Mouse (Mus musculus) ES-Bruce4 (cell line): ENCODE data around the gene D930007J09Rik. TPM values are rescaled to one million over a fixed set of nuclear protein-coding genes. Genes with fewer than 3 reads are reported as not detected.

ENCODE experiments used
- H3K27ac ChIP-seq: 2 replicates; pipeline ENCODE4 v1.5.1; 2012; ENCODE audit warnings: low read length, inconsistent platforms; ENCODE audit not compliant: insufficient read depth
- H3K27me3 ChIP-seq: 2 replicates; pipeline ENCODE4 v1.6.1; 2012; ENCODE audit warnings: mild to moderate bottlenecking, low read length, inconsistent platforms; ENCODE audit not compliant: control insufficient read depth, poor library complexity, insufficient read depth, severe bottlenecking
- H3K36me3 ChIP-seq: 2 replicates; pipeline ENCODE4 v1.6.1; 2012; ENCODE audit warnings: inconsistent platforms, mild to moderate bottlenecking, low read length, moderate library complexity; ENCODE audit not compliant: control insufficient read depth, poor library complexity, insufficient read depth, severe bottlenecking
- H3K4me1 ChIP-seq: one replicate; pipeline ENCODE4 v1.8.1; 2011; ENCODE audit warnings: low read length; ENCODE audit not compliant: control insufficient read depth, insufficient read depth
- H3K4me3 ChIP-seq: 2 replicates; pipeline ENCODE4 v1.5.1; 2011; ENCODE audit warnings: low read depth, mild to moderate bottlenecking, low read length
- H3K9ac ChIP-seq: 2 replicates; pipeline ENCODE4 v1.6.1; 2012; ENCODE audit warnings: low read depth, mild to moderate bottlenecking, inconsistent platforms; ENCODE audit not compliant: poor library complexity, severe bottlenecking
- H3K9me3 ChIP-seq: replicated peaks from 2 replicates; pipeline ENCODE4 v1.6.1; 2012; ENCODE audit warnings: mild to moderate bottlenecking, low read length, inconsistent platforms; ENCODE audit not compliant: control insufficient read depth, poor library complexity, insufficient read depth, severe bottlenecking
- CTCF ChIP-seq: IDR thresholded peaks from one replicate; pipeline ENCODE4 v1.8.1; 2011; ENCODE audit warnings: low read depth, low read length
- EP300 ChIP-seq: IDR thresholded peaks from 2 replicates; pipeline ENCODE4 v1.6.1; 2011; ENCODE audit warnings: low read depth, low read length; ENCODE audit not compliant: insufficient read depth
- POLR2A ChIP-seq: IDR thresholded peaks from one replicate; pipeline ENCODE4 v1.8.1; 2011; ENCODE audit warnings: low read length; ENCODE audit not compliant: insufficient read depth
- polyA plus RNA-seq: library from polyadenylated mRNA; stranded (reverse); fragments of >200 nt; gene quantifications from 2 replicates; pipeline ENCODE4 v1.2.4, GENCODE M21; 2011; ENCODE audit warnings: low read depth; ENCODE audit not compliant: missing spikeins, insufficient read depth, insufficient read length

The D930007J09Rik gene
- polyA plus RNA-seq, 1 experiment = not detected

- Histone ChIP-seq H3K9ac (no peak overlapping the region), H3K36me3 (no peaks in the 10 kb centered on the region), H3K4me1 (no peaks in the 10 kb centered on the region), H3K4me3 (no peak overlapping the region), H3K27me3 (no peaks in the 10 kb centered on the region), H3K27ac (no peak overlapping the region), H3K9me3 (no peaks in the 10 kb centered on the region)
- TF ChIP-seq CTCF (no peak), EP300 (no peak), POLR2A (no peak)
Observed at GRCm38 (mm10) chr13:32831505-32832273, 29.0 kb upstream of the D930007J09Rik start.

- no peaks in the 10 kb centered on the region for H3K4me1 ChIP-seq
- H3K9ac ChIP-seq = no peak overlapping the region
- H3K27ac ChIP-seq = no peak overlapping the region
- no peaks in the 10 kb centered on the region for H3K36me3 ChIP-seq
- H3K4me3 ChIP-seq = no peak overlapping the region
- TF ChIP-seq POLR2A = no peak
- TF ChIP-seq CTCF = no peak
- no peak for TF ChIP-seq EP300
- no peaks in the 10 kb centered on the region for H3K9me3 ChIP-seq
- H3K27me3 ChIP-seq = no peaks in the 10 kb centered on the region
Observed at GRCm38 (mm10) chr13:32828886-32829285, 26.2 kb upstream of the D930007J09Rik start.

GRCm38 (mm10) chr13:32827951-32828350 lies 25.3 kb upstream of the D930007J09Rik start:
- TF ChIP-seq EP300 (no peak), POLR2A (no peak), CTCF (peak; percentile 72)
- H3K27me3 ChIP-seq = no peaks in the 10 kb centered on the region
- H3K4me1 ChIP-seq = no peaks in the 10 kb centered on the region
- H3K9me3 ChIP-seq = no peaks in the 10 kb centered on the region
- H3K4me3 ChIP-seq = no peak overlapping the region
- no peak overlapping the region for H3K9ac ChIP-seq
- H3K27ac ChIP-seq = no peak overlapping the region
- no peaks in the 10 kb centered on the region for H3K36me3 ChIP-seq

- no peaks in the 10 kb centered on the region for H3K27me3 ChIP-seq
- H3K9ac ChIP-seq = no peak overlapping the region
- H3K9me3 ChIP-seq = no peaks in the 10 kb centered on the region
- no peak overlapping the region for H3K4me3 ChIP-seq
- H3K4me1 ChIP-seq = no peaks in the 10 kb centered on the region
- no peaks in the 10 kb centered on the region for H3K36me3 ChIP-seq
- TF ChIP-seq POLR2A (no peak), CTCF (no peak), EP300 (no peak)
- no peak overlapping the region for H3K27ac ChIP-seq
Observed at GRCm38 (mm10) chr13:32827111-32827822, 24.6 kb upstream of the D930007J09Rik start.

GRCm38 (mm10) chr13:32825546-32825945 lies 22.9 kb upstream of the D930007J09Rik start:
- no peaks in the 10 kb centered on the region for H3K27me3 ChIP-seq
- no peaks in the 10 kb centered on the region for H3K9me3 ChIP-seq
- H3K4me3 ChIP-seq = no peak overlapping the region
- no peaks in the 10 kb centered on the region for H3K36me3 ChIP-seq
- no peaks in the 10 kb centered on the region for H3K4me1 ChIP-seq
- TF ChIP-seq CTCF = no peak
- TF ChIP-seq POLR2A = no peak
- TF ChIP-seq EP300 = no peak
- H3K9ac ChIP-seq = no peak overlapping the region
- no peak overlapping the region for H3K27ac ChIP-seq
